Mouse (Mus musculus): ENCODE measurements at regions not wholly inside any gene's neighbourhood (a gene's known extent, or its start where the extent isn't known, plus 50 kb on each side); places are given as distances from the start of the nearest gene placed in this dataset.

GRCm38 (mm10) chr4:7642878-7643590 is 595.8 kb downstream of the Car8 start:
- DNase-seq (ENCODE audit: low spot score in 2 of 2): no peak

- no peak for DNase-seq (ENCODE audit: low spot score in 2 of 2)
Observed at GRCm38 (mm10) chr4:7597671-7598390, 641.0 kb downstream of the Car8 start.

- DNase-seq (ENCODE audit: low spot score in 2 of 2): no peak
Observed at GRCm38 (mm10) chr4:7596116-7596515, 642.7 kb downstream of the Car8 start.

- no peak for DNase-seq (ENCODE audit: low spot score in 2 of 2)
Observed at GRCm38 (mm10) chr4:7583851-7584250, 655.0 kb downstream of the Car8 start.

- DNase-seq (ENCODE audit: low spot score in 2 of 2): no peak
Observed at GRCm38 (mm10) chr4:7581931-7582330, 656.9 kb downstream of the Car8 start.

GRCm38 (mm10) chr4:7581220-7581916 is 657.5 kb downstream of the Car8 start:
- DNase-seq (ENCODE audit: low spot score in 2 of 2): no peak

- DNase-seq (ENCODE audit: low spot score in 2 of 2): no peak
Observed at GRCm38 (mm10) chr4:7580554-7581219, 658.2 kb downstream of the Car8 start.

GRCm38 (mm10) chr4:7574011-7574410 is 664.8 kb downstream of the Car8 start:
- DNase-seq (ENCODE audit: low spot score in 2 of 2): no peak

GRCm38 (mm10) chr4:7567687-7568393 is 671.0 kb downstream of the Car8 start:
- DNase-seq (ENCODE audit: low spot score in 2 of 2): no peak

- no peak for DNase-seq (ENCODE audit: low spot score in 2 of 2)
Observed at GRCm38 (mm10) chr4:7559867-7560832, 678.7 kb downstream of the Car8 start.

- no peak for DNase-seq (ENCODE audit: low spot score in 2 of 2)
Observed at GRCm38 (mm10) chr4:7558721-7559120, 680.1 kb downstream of the Car8 start.

- no peak for DNase-seq (ENCODE audit: low spot score in 2 of 2)
Observed at GRCm38 (mm10) chr4:7534301-7534700, 704.5 kb downstream of the Car8 start.

- no peak for DNase-seq (ENCODE audit: low spot score in 2 of 2)
Observed at GRCm38 (mm10) chr4:7527718-7528117, 711.1 kb downstream of the Car8 start.

GRCm38 (mm10) chr4:7513081-7513480 is 725.8 kb downstream of the Car8 start:
- no peak for DNase-seq (ENCODE audit: low spot score in 2 of 2)

- DNase-seq (ENCODE audit: low spot score in 2 of 2): no peak
Observed at GRCm38 (mm10) chr4:7485552-7485951, 753.3 kb downstream of the Car8 start.

- DNase-seq (ENCODE audit: low spot score in 2 of 2): no peak
Observed at GRCm38 (mm10) chr4:7455130-7455529, 783.7 kb downstream of the Car8 start.

GRCm38 (mm10) chr4:7452678-7453077 is 786.2 kb downstream of the Car8 start:
- no peak for DNase-seq (ENCODE audit: low spot score in 2 of 2)

- DNase-seq (ENCODE audit: low spot score in 2 of 2): no peak
Observed at GRCm38 (mm10) chr4:7450991-7451390, 787.9 kb downstream of the Car8 start.

GRCm38 (mm10) chr4:7429308-7429707 is 809.5 kb downstream of the Car8 start:
- DNase-seq (ENCODE audit: low spot score in 2 of 2): no peak

GRCm38 (mm10) chr4:7424081-7424480 is 814.8 kb downstream of the Car8 start:
- DNase-seq (ENCODE audit: low spot score in 2 of 2): no peak
